Mouse (Mus musculus) MEL (cell line): ENCODE measurements at regions not wholly inside any gene's neighbourhood (a gene's known extent, or its start where the extent isn't known, plus 50 kb on each side); places are given as distances from the start of the nearest gene placed in this dataset.

Experiments used
- DNase-seq: peaks from one replicate; pipeline ENCODE4 v3.0.0; 2011; ENCODE audit warnings: low read depth, low spot score
- H3K27ac ChIP-seq: 2 replicates; pipeline ENCODE4 v1.5.1; 2012; ENCODE audit warnings: low read depth, mild to moderate bottlenecking, control low read depth, low read length, moderate library complexity; ENCODE audit not compliant: control insufficient read depth
- H3K27me3 ChIP-seq, 2 experiments: fragments of 150-350 bp in 1 of 2; sonication (generic) in 1 of 2; 2 replicates each; pipeline ENCODE4 v1.6.1; 2012; ENCODE audit warnings: low read length in 2 of 2, mild to moderate bottlenecking in 2 of 2, improper control_type of control experiment in 1 of 2, moderate library complexity in 1 of 2; ENCODE audit not compliant: insufficient read depth in 2 of 2, control insufficient read depth in 1 of 2
- H3K36me3 ChIP-seq, 2 experiments: 2 replicates each; pipeline ENCODE4 v1.6.1; 2012 to 2014; ENCODE audit warnings: low read length in 2 of 2, improper control_type of control experiment in 1 of 2, inconsistent platforms in 1 of 2, mild to moderate bottlenecking in 1 of 2; ENCODE audit not compliant: insufficient read depth in 2 of 2, control insufficient read depth in 1 of 2
- H3K4me1 ChIP-seq, 2 experiments: fragments of 150-350 bp in 1 of 2; sonication (generic) in 1 of 2; 2 replicates each; pipeline ENCODE4 v1.6.1; 2012; ENCODE audit warnings: low read length in 2 of 2, improper control_type of control experiment in 1 of 2, mild to moderate bottlenecking in 1 of 2; ENCODE audit not compliant: insufficient read depth in 2 of 2, control insufficient read depth in 1 of 2
- H3K4me3 ChIP-seq, 2 experiments: fragments of 150-350 bp in 1 of 2; sonication (generic) in 1 of 2; 2 replicates each; pipeline ENCODE4 v1.5.1; 2012; ENCODE audit warnings: low read depth in 2 of 2, low read length in 2 of 2, mild to moderate bottlenecking in 2 of 2, moderate library complexity in 2 of 2, control low read depth in 1 of 2, improper control_type of control experiment in 1 of 2; ENCODE audit not compliant: control insufficient read depth in 1 of 2, insufficient read depth in 1 of 2
- H3K79me2 ChIP-seq: 2 replicates; pipeline ENCODE4 v1.6.1; 2012; ENCODE audit warnings: mild to moderate bottlenecking, low read length, moderate library complexity; ENCODE audit not compliant: control insufficient read depth, poor library complexity, insufficient read depth
- H3K9ac ChIP-seq: 2 replicates; pipeline ENCODE4 v1.6.1; 2012; ENCODE audit warnings: low read depth, mild to moderate bottlenecking, control low read depth, low read length, moderate library complexity; ENCODE audit not compliant: control insufficient read depth, poor library complexity, severe bottlenecking
- H3K9me3 ChIP-seq: fragments of 150-350 bp; sonication (generic); replicated peaks from 2 replicates; pipeline ENCODE4 v1.6.1; 2012; ENCODE audit warnings: mild to moderate bottlenecking, low read length, improper control_type of control experiment, moderate library complexity; ENCODE audit not compliant: insufficient read depth
- BHLHE40 ChIP-seq: IDR thresholded peaks from 2 replicates; pipeline ENCODE4 v1.6.1; 2012; ENCODE audit warnings: low read depth, mild to moderate bottlenecking, inconsistent platforms, low read length, improper control_type of control experiment, borderline replicate concordance
- ETS1 ChIP-seq: IDR thresholded peaks from 2 replicates; pipeline ENCODE4 v1.6.1; 2012; ENCODE audit warnings: low read depth, mild to moderate bottlenecking, inconsistent platforms, low read length, improper control_type of control experiment, moderate library complexity
- GATA1 ChIP-seq: IDR thresholded peaks from 2 replicates; pipeline ENCODE4 v1.6.1; 2011; ENCODE audit warnings: low read depth, low read length, improper control_type of control experiment
- KAT2A ChIP-seq: conservative IDR thresholded peaks from 2 replicates; pipeline ENCODE4 v1.6.1; 2012; ENCODE audit warnings: low read depth, low read length, improper control_type of control experiment, inconsistent platforms
- MAX ChIP-seq: IDR thresholded peaks from 2 replicates; pipeline ENCODE4 v1.6.1; 2011; ENCODE audit warnings: low read length, improper control_type of control experiment
- MAZ ChIP-seq: IDR thresholded peaks from 2 replicates; pipeline ENCODE4 v1.6.1; 2012; ENCODE audit warnings: low read depth, mild to moderate bottlenecking, inconsistent platforms, low read length, improper control_type of control experiment
- MEF2A ChIP-seq: IDR thresholded peaks from 2 replicates; pipeline ENCODE4 v1.6.1; 2014; ENCODE audit warnings: low read depth, mild to moderate bottlenecking, inconsistent platforms, low read length, improper control_type of control experiment; ENCODE audit not compliant: poor library complexity, insufficient replicate concordance, severe bottlenecking; ENCODE audit errors: extremely low read depth
- MXI1 ChIP-seq: IDR thresholded peaks from 2 replicates; pipeline ENCODE4 v1.6.1; 2011; ENCODE audit warnings: mild to moderate bottlenecking, low read depth, low read length, improper control_type of control experiment
- MYB ChIP-seq: IDR thresholded peaks from 2 replicates; pipeline ENCODE4 v1.6.1; 2011; ENCODE audit warnings: mild to moderate bottlenecking, low read depth, low read length, improper control_type of control experiment
- POLR2A ChIP-seq, 2 experiments: IDR thresholded peaks; 2 replicates each; pipeline ENCODE4 v1.6.1; 2011 to 2012; ENCODE audit warnings: low read length in 2 of 2, mild to moderate bottlenecking in 2 of 2, control low read depth in 1 of 2, improper control_type of control experiment in 1 of 2, low read depth in 1 of 2, moderate library complexity in 1 of 2; ENCODE audit not compliant: control insufficient read depth in 1 of 2, insufficient read depth in 1 of 2, poor library complexity in 1 of 2
- POLR2AphosphoS2 ChIP-seq: IDR thresholded peaks from 2 replicates; pipeline ENCODE4 v1.6.1; 2011; ENCODE audit warnings: low read length, improper control_type of control experiment
- RCOR1 ChIP-seq: IDR thresholded peaks from 2 replicates; pipeline ENCODE4 v1.6.1; 2012; ENCODE audit warnings: low read depth, mild to moderate bottlenecking, inconsistent platforms, low read length, improper control_type of control experiment
- SIN3A ChIP-seq: IDR thresholded peaks from 2 replicates; pipeline ENCODE4 v1.6.1; 2012; ENCODE audit warnings: low read length, improper control_type of control experiment, inconsistent platforms
- SMC3 ChIP-seq: IDR thresholded peaks from 2 replicates; pipeline ENCODE4 v1.6.1; 2011; ENCODE audit warnings: low read depth, low read length, improper control_type of control experiment
- ZKSCAN1 ChIP-seq: IDR thresholded peaks from 2 replicates; pipeline ENCODE4 v1.6.1; 2012; ENCODE audit warnings: low read depth, mild to moderate bottlenecking, inconsistent platforms, low read length, improper control_type of control experiment, moderate library complexity
- ZMIZ1 ChIP-seq: IDR thresholded peaks from 2 replicates; pipeline ENCODE4 v1.6.1; 2012; ENCODE audit warnings: low read depth, mild to moderate bottlenecking, inconsistent platforms, low read length, improper control_type of control experiment, moderate library complexity

DNA sequence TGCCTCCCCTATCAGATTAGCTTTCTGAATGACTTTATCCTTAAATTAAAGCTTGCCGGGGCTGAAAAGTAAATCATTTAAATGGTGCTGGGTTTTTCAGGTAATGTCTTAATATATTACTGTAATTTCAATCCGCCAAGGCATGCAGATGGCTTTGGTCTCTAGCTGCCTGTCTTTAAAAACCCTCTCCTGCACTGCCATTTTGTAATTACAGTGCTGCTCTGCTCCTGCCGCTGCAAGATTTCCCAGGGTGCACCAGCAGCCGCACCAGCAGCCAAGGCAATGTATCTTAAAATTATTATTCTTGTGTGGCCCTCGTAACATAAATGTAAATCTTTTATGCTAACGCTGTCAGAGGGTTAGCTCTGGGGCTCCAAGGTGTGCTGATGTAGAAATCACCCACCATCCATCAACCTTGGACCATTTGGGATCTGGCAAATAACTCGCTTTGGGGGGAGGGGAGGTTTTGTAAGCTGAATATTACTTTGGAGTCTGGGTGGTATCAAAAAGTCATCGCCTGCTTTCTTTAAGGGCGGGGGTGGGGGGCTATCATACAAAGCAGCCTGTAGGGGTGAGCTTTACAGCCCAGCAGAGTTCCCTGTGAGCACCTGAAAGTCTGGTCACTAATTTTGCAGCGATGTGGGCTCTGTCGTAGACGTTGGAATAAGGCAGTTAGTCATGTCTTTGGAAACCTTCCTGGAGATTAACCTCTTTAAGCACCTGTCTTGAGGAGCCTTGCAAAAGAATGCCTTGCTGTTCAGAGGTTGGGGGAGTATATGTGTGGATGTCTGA, 226.0 kb downstream of the Tmem114 start:
- Histone ChIP-seq H3K9ac (no peak overlapping the region), H3K27ac (no peak overlapping the region), H3K79me2 (no peaks in the 10 kb centered on the region), H3K4me3 (no peak overlapping the region), H3K27me3 (no peaks in the 10 kb centered on the region), H3K4me1 (no peaks in the 10 kb centered on the region), H3K36me3 (no peaks in the 10 kb centered on the region), H3K9me3 (no peaks in the 10 kb centered on the region)
- TF ChIP-seq MAZ = no peak
- no peak for TF ChIP-seq ETS1
- TF ChIP-seq KAT2A = no peak
- no peak for TF ChIP-seq RCOR1
- no peak for TF ChIP-seq BHLHE40
- no peak for TF ChIP-seq POLR2AphosphoS2
- TF ChIP-seq ZMIZ1 = no peak
- no peak for TF ChIP-seq SIN3A
- no peak for TF ChIP-seq POLR2A (IDR thresholded peaks at IDR 0.05; ENCODE audit: control insufficient read depth in 1 of 2, insufficient read depth in 1 of 2, low read depth in 1 of 2, low read length in 2 of 2, poor library complexity in 1 of 2)
- no peak for TF ChIP-seq SMC3
- no peak for TF ChIP-seq GATA1
- TF ChIP-seq MYB = no peak
- no peak for TF ChIP-seq MAX
- TF ChIP-seq MXI1 = no peak
- no peak for TF ChIP-seq MEF2A
- DNase-seq = no peak

DNA sequence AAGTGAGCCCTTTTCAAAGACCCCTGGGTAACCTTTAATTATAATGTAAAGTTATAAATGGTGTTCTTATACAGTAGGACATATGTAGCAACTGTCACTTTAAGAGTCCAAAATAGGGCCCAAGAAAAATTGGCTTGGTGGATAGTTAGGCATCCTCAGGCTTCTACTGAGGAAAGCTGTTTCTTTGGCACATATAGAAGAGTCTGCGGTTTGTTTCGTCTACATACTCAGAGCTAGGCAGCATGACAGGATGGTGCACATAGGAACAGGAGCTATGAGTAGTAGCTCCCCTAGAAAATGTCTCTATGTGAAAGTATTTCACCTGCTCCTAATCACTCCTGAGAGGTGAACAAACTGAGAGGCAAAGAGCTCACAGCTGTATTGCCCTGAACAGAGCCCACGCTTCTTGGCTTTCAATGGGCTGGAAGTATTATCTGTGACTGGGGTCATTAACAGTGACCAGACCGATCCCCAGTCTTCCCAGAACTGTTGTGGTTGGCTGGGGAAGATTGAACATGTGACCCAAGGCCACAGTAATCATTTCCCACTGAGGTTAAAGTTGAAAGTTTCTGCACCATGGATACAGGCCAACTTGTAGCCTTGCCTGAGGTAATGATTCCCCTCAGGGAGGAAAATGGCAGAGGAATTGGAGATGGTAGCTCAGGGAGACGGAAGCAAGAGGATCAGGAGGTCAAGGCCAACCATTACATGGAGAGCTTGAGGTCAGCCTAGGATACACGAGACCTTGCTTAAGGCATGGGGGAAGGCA, 235.3 kb downstream of the Tmem114 start:
- DNase-seq = no peak
- no peak overlapping the region for H3K27ac ChIP-seq
- H3K9me3 ChIP-seq = no peaks in the 10 kb centered on the region
- no peak overlapping the region for H3K9ac ChIP-seq
- H3K79me2 ChIP-seq = no peaks in the 10 kb centered on the region
- no peaks in the 10 kb centered on the region for H3K36me3 ChIP-seq
- H3K4me3 ChIP-seq = no peak overlapping the region
- no peaks in the 10 kb centered on the region for H3K4me1 ChIP-seq
- H3K27me3 ChIP-seq = no peaks in the 10 kb centered on the region
- no peak for TF ChIP-seq POLR2AphosphoS2
- no peak for TF ChIP-seq MYB
- no peak for TF ChIP-seq ZKSCAN1
- TF ChIP-seq MXI1 = no peak
